8 mouse cellular contexts compared by ENCODE assay signal in genomic region chr8:120425199-120425941, GRCm38 (mm10).
A peak's percentile ranks its signal among the peaks of the same experiment; 100 is the strongest.
DNase-seq lines count a peak whose midpoint lies in the region; ATAC-seq and TF ChIP-seq lines count a peak whose summit lies in the region.

No protein-coding gene starts in this region.

- 20% methylated on average over 8 of the region's 8 CpGs for WGBS in heart, postnatal 0 days
- WGBS in hindbrain, postnatal 0 days: 20% methylated on average over 8 of the region's 8 CpGs
- 16% methylated on average over 7 of the region's 8 CpGs for WGBS in midbrain, postnatal 0 days

- no peak for TF ChIP-seq CTCF in heart, postnatal 0 days (IDR thresholded peaks at IDR 0.05; ENCODE audit: low read depth)
- TF ChIP-seq CTCF in hindbrain, postnatal 0 days (IDR thresholded peaks at IDR 0.05; ENCODE audit: low read depth): 0 out of 2 replicates have a peak, but pooled peaks have one; percentile 7
- TF ChIP-seq CTCF in midbrain, postnatal 0 days (IDR thresholded peaks at IDR 0.05): no peak

- H3K27ac ChIP-seq in heart, postnatal 0 days (ENCODE audit: low read depth): no peak overlapping the region
- H3K27ac ChIP-seq in hindbrain, postnatal 0 days: peak overlapping the region; percentile 76
- peak overlapping the region; percentile 82 for H3K27ac ChIP-seq in midbrain, postnatal 0 days (ENCODE audit: low read depth, low read length)

- no peaks in the 10 kb centered on the region for H3K9me3 ChIP-seq in heart, postnatal 0 days (replicated peaks; ENCODE audit: control insufficient read depth, low read length)
- H3K9me3 ChIP-seq in hindbrain, postnatal 0 days (ENCODE audit: low read length): no peaks in the 10 kb centered on the region
- no peaks in the 10 kb centered on the region for H3K9me3 ChIP-seq in midbrain, postnatal 0 days (ENCODE audit: low read length)

- peaks cover 46% of the 10 kb centered on the region for H3K4me1 ChIP-seq in heart, postnatal 0 days (ENCODE audit: control insufficient read depth, insufficient read depth)
- peaks cover 46% of the 10 kb centered on the region for H3K4me1 ChIP-seq in hindbrain, postnatal 0 days (ENCODE audit: insufficient read depth, low read length)
- H3K4me1 ChIP-seq in midbrain, postnatal 0 days (ENCODE audit: insufficient read depth, low read length): peaks cover 34% of the 10 kb centered on the region

- peak; percentile 34 for ATAC-seq in heart, postnatal 0 days (ENCODE audit: insufficient read depth, low read depth)
- ATAC-seq in hindbrain, postnatal 0 days: peak; percentile 54
- ATAC-seq in midbrain, postnatal 0 days (ENCODE audit: low FRiP score): peak; percentile 74

- H3K4me2 ChIP-seq in heart, postnatal 0 days (ENCODE audit: low read depth, low read length): no peak overlapping the region
- no peak overlapping the region for H3K4me2 ChIP-seq in hindbrain, postnatal 0 days (ENCODE audit: low read depth, low read length)
- H3K4me2 ChIP-seq in midbrain, postnatal 0 days (ENCODE audit: low read depth, low read length, poor library complexity, severe bottlenecking): 0 out of 2 replicates have a peak overlapping the region, but pooled peaks have one; percentile 29

- no peak for TF ChIP-seq EP300 in heart, postnatal 0 days (IDR thresholded peaks at IDR 0.05; ENCODE audit: low read depth)

- DNase-seq in heart, postnatal 0 days (ENCODE audit: low spot score): no peak
- DNase-seq in heart, adult 8-10 months (ENCODE audit: low spot score): no peak
- peak; percentile 83 for DNase-seq in embryo, embryonic 10.5 days (ENCODE audit: low spot score)
- peak; percentile 79 for DNase-seq in hindbrain, postnatal 0 days (ENCODE audit: low spot score)
- peak; percentile 79 for DNase-seq in midbrain, postnatal 0 days (ENCODE audit: low spot score)
- DNase-seq in gastrocnemius, adult 18-20 months (ENCODE audit: low spot score): no peak
- no peak for DNase-seq in adrenal gland, adult 8-10 months
- DNase-seq in layer of hippocampus, postnatal 14 days (ENCODE audit: low spot score in 2 of 2): no peak

- H3K36me3 ChIP-seq in heart, postnatal 0 days (replicated peaks; ENCODE audit: control insufficient read depth, insufficient read depth, low read length): no peaks in the 10 kb centered on the region
- H3K36me3 ChIP-seq in hindbrain, postnatal 0 days (ENCODE audit: insufficient read depth, low read length): no peaks in the 10 kb centered on the region
- no peaks in the 10 kb centered on the region for H3K36me3 ChIP-seq in midbrain, postnatal 0 days (ENCODE audit: insufficient read depth, low read length)

- H3K27me3 ChIP-seq in heart, postnatal 0 days (ENCODE audit: control insufficient read depth, insufficient read depth, low read length): no peaks in the 10 kb centered on the region
- H3K27me3 ChIP-seq in hindbrain, postnatal 0 days (ENCODE audit: insufficient read depth, low read length): no peaks in the 10 kb centered on the region
- no peaks in the 10 kb centered on the region for H3K27me3 ChIP-seq in midbrain, postnatal 0 days (ENCODE audit: insufficient read depth, low read length)

- H3K4me3 ChIP-seq in heart, postnatal 0 days (ENCODE audit: low read depth, low read length): no peak overlapping the region
- H3K4me3 ChIP-seq in hindbrain, postnatal 0 days (ENCODE audit: low read length): no peak overlapping the region
- no peak overlapping the region for H3K4me3 ChIP-seq in midbrain, postnatal 0 days (ENCODE audit: low read depth, low read length)

- H3K9ac ChIP-seq in heart, postnatal 0 days (replicated peaks; ENCODE audit: low read depth, low read length): peak overlapping the region; percentile 26; the same call in 1 of the 2 replicates
- H3K9ac ChIP-seq in hindbrain, postnatal 0 days (replicated peaks; ENCODE audit: low read length): 0 out of 2 replicates have a peak overlapping the region, but pooled peaks have one; percentile 17
- H3K9ac ChIP-seq in midbrain, postnatal 0 days (replicated peaks; ENCODE audit: low read length, poor library complexity, severe bottlenecking): peak overlapping the region; percentile 55

Comparison
In these comparisons a context has a peak if more than half of its experiments do, and no peak if none do; other contexts are left out.
1. DNase-seq: peak in embryo, embryonic 10.5 days (single experiment), hindbrain, postnatal 0 days (single experiment) and midbrain, postnatal 0 days (single experiment); none in heart, postnatal 0 days (single experiment), heart, adult 8-10 months (single experiment), gastrocnemius, adult 18-20 months (single experiment), adrenal gland, adult 8-10 months (single experiment) and layer of hippocampus, postnatal 14 days (0 of 2).
2. Peak in every context shown above with its lines, with median percentiles within 50 percentile points of each other: ATAC-seq and H3K9ac ChIP-seq.